Mouse (Mus musculus) heart, embryonic 15.5 days (tissue): ENCODE data around the gene Gpr161. TPM values are rescaled to one million over a fixed set of nuclear protein-coding genes. Genes with fewer than 3 reads are reported as not detected.

Experiments used
- ATAC-seq: fragments of 200-750 bp; cut with Nextera tagmentation; replicated peaks from 2 replicates; pipeline ENCODE4 v1.8.0; 2017; ENCODE audit warnings: low read depth, moderate TSS enrichment; ENCODE audit not compliant: insufficient number of reproducible peaks, insufficient read depth, low FRiP score
- H3K27ac ChIP-seq: fragments of 300-500 bp; sonication (generic); 2 replicates; pipeline ENCODE4 v1.5.1; 2015; ENCODE audit warnings: mild to moderate bottlenecking, inconsistent platforms
- H3K27me3 ChIP-seq: fragments of 300-500 bp; sonication (generic); 2 replicates; pipeline ENCODE4 v1.6.1; 2015; ENCODE audit warnings: inconsistent platforms
- H3K36me3 ChIP-seq: fragments of 300-500 bp; sonication (generic); 2 replicates; pipeline ENCODE4 v1.6.1; 2015; ENCODE audit warnings: mild to moderate bottlenecking, inconsistent platforms
- H3K4me1 ChIP-seq: fragments of 300-500 bp; sonication (generic); replicated peaks from 2 replicates; pipeline ENCODE4 v1.6.1; 2015; ENCODE audit warnings: inconsistent platforms
- H3K4me2 ChIP-seq: fragments of 300-500 bp; sonication (generic); 2 replicates; pipeline ENCODE4 v1.6.1; 2015; ENCODE audit warnings: inconsistent platforms, mild to moderate bottlenecking, moderate library complexity
- H3K4me3 ChIP-seq: fragments of 300-500 bp; sonication (generic); 2 replicates; pipeline ENCODE4 v1.5.1; 2015; ENCODE audit warnings: mild to moderate bottlenecking, inconsistent platforms
- H3K9ac ChIP-seq: fragments of 300-500 bp; sonication (generic); 2 replicates; pipeline ENCODE4 v1.6.1; 2015; ENCODE audit warnings: mild to moderate bottlenecking, inconsistent platforms
- H3K9me3 ChIP-seq: fragments of 300-500 bp; sonication (generic); replicated peaks from 2 replicates; pipeline ENCODE4 v1.6.1; 2016; ENCODE audit warnings: inconsistent platforms
- WGBS: fragments of 180-500 bp; shearing (Covaris S2); methylation state at CpG from one replicate; pipeline ENCODE4 v1.1.7; 2015; ENCODE audit warnings: mixed read lengths; 5-methylcytosine and 5-hydroxymethylcytosine counted together
- polyA plus RNA-seq: library from polyadenylated mRNA; unstranded; fragments of >200 nt; fragmentation: Nextera tagmentation; extraction: Ambion mirVana; gene quantifications from 2 replicates; pipeline ENCODE4 v1.2.1, GENCODE M21; 2015

Gpr161 gene
- polyA plus RNA-seq, 1 experiment from 2014 or later, result 0.47 TPM

DNA sequence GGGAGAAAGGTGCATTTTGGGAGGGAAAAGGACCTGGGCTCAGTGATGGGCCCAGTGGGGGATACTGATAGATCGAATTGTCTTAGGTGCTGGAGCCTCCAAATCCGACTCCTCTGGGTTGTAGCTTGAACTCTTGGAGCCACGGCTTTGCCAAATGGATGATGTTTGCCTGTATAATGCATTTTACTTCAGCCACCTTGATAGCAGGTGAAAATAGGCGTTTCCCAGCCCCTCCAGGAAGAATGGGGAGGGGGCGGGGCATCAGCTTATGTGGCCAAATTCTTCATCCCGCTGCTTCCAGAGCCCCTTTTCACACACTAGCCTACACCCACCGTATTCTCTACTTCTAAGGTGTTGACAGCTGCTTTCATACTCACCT, 12.6 kb upstream of the Gpr161 start:
- ATAC-seq, result no peak
- H3K9ac ChIP-seq, result peak overlapping the region; percentile 71; the same call in 1 of the 2 replicates
- H3K27me3 ChIP-seq, result no peaks in the 10 kb centered on the region
- H3K4me3 ChIP-seq, result peak overlapping the region; percentile 60
- H3K27ac ChIP-seq, result no peak overlapping the region
- H3K4me2 ChIP-seq, result peak overlapping the region; percentile 92
- no peaks in the 10 kb centered on the region for H3K36me3 ChIP-seq
- no peaks in the 10 kb centered on the region for H3K9me3 ChIP-seq
- peaks cover 13% of the 10 kb centered on the region for H3K4me1 ChIP-seq
- 25% methylated on average over 7 of the region's 7 CpGs for WGBS

DNA sequence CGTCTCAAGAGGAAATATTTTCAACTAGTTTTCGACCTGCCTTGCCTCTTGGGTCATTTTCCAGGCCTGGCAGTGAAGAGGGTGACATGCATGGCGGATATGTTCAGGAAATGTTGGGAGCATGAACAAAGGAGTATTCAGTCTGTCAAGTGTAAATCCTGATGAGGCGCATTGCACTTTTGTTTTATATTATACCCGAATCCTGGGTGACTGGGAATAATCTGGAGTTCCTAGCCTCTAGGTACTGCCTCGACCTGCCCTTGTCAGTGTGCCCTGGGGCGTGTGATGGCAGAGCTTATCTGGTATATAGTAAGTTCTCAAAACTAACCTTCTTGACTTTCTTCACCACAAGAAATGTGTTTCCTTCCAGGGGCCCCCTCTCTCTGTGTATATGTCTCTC, 11.5 kb upstream of the Gpr161 start:
- WGBS, result 75% methylated on average over 7 of the region's 7 CpGs
- no peak overlapping the region for H3K27ac ChIP-seq
- no peak for ATAC-seq
- H3K36me3 ChIP-seq, result no peaks in the 10 kb centered on the region
- H3K27me3 ChIP-seq, result no peaks in the 10 kb centered on the region
- peaks cover 13% of the 10 kb centered on the region for H3K4me1 ChIP-seq
- no peak overlapping the region for H3K4me2 ChIP-seq
- no peak overlapping the region for H3K9ac ChIP-seq
- no peaks in the 10 kb centered on the region for H3K9me3 ChIP-seq
- no peak overlapping the region for H3K4me3 ChIP-seq

DNA sequence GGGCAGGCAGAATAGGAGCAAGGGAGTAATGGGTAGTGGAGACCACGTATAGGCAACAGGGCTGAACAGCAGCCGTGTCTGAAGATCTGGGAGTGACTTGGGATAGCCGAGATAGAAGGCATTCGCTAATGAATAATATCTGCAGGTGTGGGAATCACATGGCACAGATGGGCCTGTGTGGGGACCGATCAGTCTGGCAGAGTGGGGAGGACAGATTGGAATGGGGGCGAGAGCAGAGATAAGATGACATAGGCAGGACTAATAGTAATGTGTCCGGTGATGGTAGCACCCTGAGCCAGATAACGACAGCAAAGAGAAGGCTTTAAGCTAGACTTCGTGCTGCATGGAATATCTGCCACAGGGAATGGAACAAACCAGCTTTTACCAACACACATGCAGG, 7.4 kb upstream of the Gpr161 start:
- Histone ChIP-seq H3K4me3 (no peak overlapping the region), H3K9me3 (no peaks in the 10 kb centered on the region), H3K27me3 (no peaks in the 10 kb centered on the region), H3K27ac (no peak overlapping the region), H3K4me1 (peaks cover 3% of the 10 kb centered on the region), H3K4me2 (no peak overlapping the region), H3K36me3 (no peaks in the 10 kb centered on the region), H3K9ac (no peak overlapping the region)
- 76% methylated on average over 9 of the region's 9 CpGs for whole genome bisulfite sequencing
- no peak for ATAC-seq

DNA sequence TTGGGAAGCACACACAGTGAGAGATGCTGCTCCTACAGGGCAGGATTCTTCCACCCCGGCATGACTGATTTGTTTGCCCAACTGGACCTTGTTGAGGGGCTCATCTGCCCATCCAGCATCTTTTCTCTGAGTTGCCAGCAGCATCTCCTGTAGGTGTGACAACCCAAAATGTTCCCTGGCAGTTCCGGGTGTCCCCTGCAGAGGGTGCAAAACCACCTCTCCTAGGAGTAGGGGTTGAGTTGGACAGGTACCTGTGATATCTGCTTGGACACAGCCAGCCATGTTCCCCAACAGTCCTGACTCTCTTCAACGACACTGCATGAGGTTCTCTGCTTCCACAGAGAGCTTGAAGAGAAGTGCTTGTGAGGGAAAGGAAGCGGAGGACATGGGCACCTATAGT, 5.8 kb upstream of the Gpr161 start:
- no peak for ATAC-seq
- no peaks in the 10 kb centered on the region for H3K9me3 ChIP-seq
- no peak overlapping the region for H3K4me2 ChIP-seq
- 85% methylated on average over 4 of the region's 4 CpGs for WGBS
- no peaks in the 10 kb centered on the region for H3K27me3 ChIP-seq
- no peaks in the 10 kb centered on the region for H3K36me3 ChIP-seq
- no peak overlapping the region for H3K9ac ChIP-seq
- H3K4me1 ChIP-seq, result no peaks in the 10 kb centered on the region
- no peak overlapping the region for H3K4me3 ChIP-seq
- H3K27ac ChIP-seq, result no peak overlapping the region

DNA sequence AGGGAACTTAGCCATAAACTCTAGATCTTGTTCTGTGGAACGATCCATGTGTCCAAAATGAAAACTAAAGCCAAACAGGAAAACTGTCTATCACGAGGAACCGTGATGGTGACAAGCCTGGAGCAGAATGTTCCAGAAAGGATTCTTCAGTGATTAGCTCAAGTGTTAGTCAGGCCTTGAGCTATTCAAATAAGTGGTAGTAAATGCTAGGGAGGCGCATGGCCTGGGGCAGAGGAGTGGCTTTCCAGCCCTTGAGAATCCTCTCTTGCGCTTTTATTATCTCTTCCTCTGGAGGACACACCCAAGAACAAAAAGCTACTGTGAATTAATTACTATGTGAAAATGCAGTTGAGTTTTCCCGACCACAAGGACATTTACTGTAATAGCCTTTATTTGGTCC, 4.0 kb upstream of the Gpr161 start:
- H3K27ac ChIP-seq, result no peak overlapping the region
- H3K4me3 ChIP-seq, result no peak overlapping the region
- no peaks in the 10 kb centered on the region for H3K9me3 ChIP-seq
- H3K36me3 ChIP-seq, result no peaks in the 10 kb centered on the region
- WGBS, result 74% methylated on average over 6 of the region's 6 CpGs
- no peaks in the 10 kb centered on the region for H3K27me3 ChIP-seq
- ATAC-seq, result no peak
- H3K9ac ChIP-seq, result no peak overlapping the region
- H3K4me2 ChIP-seq, result no peak overlapping the region
- no peaks in the 10 kb centered on the region for H3K4me1 ChIP-seq

DNA sequence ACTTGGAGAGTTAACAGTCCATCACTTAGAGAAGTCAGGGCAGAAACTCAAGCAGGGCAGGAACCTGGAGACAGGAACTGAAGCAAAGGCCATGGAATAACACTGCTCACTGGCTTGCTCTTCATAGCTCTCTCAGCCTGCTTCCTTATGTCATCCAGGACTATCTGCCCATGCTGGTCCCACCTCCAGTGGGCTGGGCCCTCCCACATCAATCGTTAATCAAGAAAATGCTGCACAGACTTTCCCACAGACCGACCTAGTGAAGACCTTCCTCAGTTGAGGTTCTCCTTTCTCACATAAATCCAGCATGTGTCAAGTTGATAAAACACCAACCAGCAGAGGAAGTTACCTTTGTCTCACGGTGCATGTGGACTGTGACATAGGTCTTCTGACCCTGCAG, 5.5 kb downstream of the Gpr161 start:
- H3K9ac ChIP-seq, result no peak overlapping the region
- H3K9me3 ChIP-seq, result no peaks in the 10 kb centered on the region
- H3K4me2 ChIP-seq, result no peak overlapping the region
- peaks cover 11% of the 10 kb centered on the region for H3K4me1 ChIP-seq
- ATAC-seq, result no peak
- H3K27me3 ChIP-seq, result no peaks in the 10 kb centered on the region
- H3K36me3 ChIP-seq, result no peaks in the 10 kb centered on the region
- no peak overlapping the region for H3K4me3 ChIP-seq
- WGBS, result 72% methylated on average over 3 of the region's 3 CpGs
- H3K27ac ChIP-seq, result no peak overlapping the region

DNA sequence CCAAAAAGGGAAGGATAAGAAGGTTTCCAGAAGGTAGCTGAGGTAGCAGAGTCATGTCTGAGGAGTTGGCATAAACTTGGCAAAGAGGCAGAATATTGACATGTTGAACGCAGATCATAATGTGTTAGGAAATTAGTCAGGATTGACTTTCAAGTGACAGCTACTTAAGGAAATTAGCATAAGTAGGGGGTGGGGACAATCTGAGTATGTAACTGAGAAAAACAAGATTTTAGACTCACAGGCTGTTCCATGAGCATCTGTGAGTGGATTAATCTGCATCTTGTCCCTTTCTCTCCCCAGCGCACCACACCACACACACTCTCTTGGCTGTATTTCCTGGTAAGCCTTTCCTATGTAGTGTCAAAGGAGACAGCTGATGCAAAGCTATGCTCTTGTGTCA, 6.0 kb downstream of the Gpr161 start:
- Histone ChIP-seq H3K27me3 (no peaks in the 10 kb centered on the region), H3K27ac (no peak overlapping the region), H3K36me3 (no peaks in the 10 kb centered on the region), H3K4me1 (peaks cover 11% of the 10 kb centered on the region), H3K4me2 (no peak overlapping the region), H3K4me3 (no peak overlapping the region), H3K9ac (no peak overlapping the region), H3K9me3 (no peaks in the 10 kb centered on the region)
- 91% methylated on average over 2 of the region's 2 CpGs for WGBS
- no peak for ATAC-seq

DNA sequence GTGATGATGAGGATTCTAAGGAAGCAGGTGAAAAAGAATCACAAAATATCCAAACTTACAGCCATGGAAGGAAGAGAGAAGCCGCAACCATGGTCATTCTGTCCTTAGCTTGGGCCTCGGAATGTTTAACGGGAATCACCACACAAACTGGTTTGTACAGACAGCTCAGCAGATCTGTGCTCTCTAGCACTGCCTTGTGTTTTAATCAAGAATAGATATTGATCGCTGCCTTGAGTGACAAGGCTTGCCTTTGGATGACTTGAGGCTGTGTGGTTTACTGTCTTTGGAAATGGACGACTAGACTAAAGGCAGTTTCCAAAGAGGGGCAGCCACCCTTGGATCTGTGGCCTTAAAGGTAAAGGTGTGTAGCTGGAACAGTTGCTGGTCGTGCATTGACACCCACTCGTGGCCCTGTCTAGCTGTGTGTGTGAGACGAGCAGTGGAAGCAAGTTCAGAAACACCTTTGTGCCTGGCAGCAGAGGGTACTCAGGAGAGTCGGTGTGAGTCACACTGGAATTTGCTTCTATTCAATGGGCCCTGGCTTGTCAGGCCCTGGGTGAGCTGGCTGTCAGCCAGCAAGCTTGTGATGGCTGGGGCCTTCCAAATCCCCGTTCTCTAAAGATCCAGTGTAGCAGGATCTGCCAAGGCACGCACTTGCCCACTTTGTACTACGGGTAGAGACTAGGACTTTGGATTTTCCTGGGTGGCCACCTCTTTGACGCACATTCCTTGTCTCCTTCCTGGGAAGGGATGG, 7.0 kb downstream of the Gpr161 start:
- H3K27me3 ChIP-seq, result no peaks in the 10 kb centered on the region
- H3K4me1 ChIP-seq, result peaks cover 11% of the 10 kb centered on the region
- no peaks in the 10 kb centered on the region for H3K36me3 ChIP-seq
- peak overlapping the region; percentile 58 for H3K27ac ChIP-seq
- 0 out of 2 replicates have a peak overlapping the region, but pooled peaks have one; percentile 1 for H3K4me2 ChIP-seq
- 52% methylated on average over 13 of the region's 13 CpGs for WGBS
- ATAC-seq, result peak; percentile 80
- no peaks in the 10 kb centered on the region for H3K9me3 ChIP-seq
- no peak overlapping the region for H3K4me3 ChIP-seq
- H3K9ac ChIP-seq, result no peak overlapping the region

DNA sequence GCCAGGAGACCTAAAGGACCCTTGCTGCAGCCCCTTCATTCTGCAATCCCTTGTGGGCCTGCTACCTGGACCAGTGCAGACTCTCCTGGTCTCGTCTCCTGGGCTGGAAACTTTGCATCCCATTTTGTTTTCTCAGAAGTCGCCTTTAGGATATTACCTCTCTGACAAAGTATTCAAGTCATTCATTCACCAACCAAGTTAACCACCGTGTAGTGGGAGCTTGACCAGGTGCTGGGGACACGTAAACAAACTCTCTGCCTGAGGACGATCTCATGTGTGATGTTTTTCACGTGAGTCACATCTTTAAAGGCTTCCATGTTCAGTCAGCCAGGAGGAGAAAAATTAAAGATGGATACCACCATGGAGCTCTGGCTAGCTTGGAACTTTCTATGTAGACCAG, 7.6 kb downstream of the Gpr161 start:
- Histone ChIP-seq H3K27me3 (no peaks in the 10 kb centered on the region), H3K4me3 (no peak overlapping the region), H3K4me1 (peaks cover 11% of the 10 kb centered on the region), H3K9ac (no peak overlapping the region), H3K36me3 (no peaks in the 10 kb centered on the region), H3K9me3 (no peaks in the 10 kb centered on the region), H3K4me2 (0 out of 2 replicates have a peak overlapping the region, but pooled peaks have one; percentile 1), H3K27ac (peak overlapping the region; percentile 58)
- 77% methylated on average over 6 of the region's 6 CpGs for WGBS
- no peak for ATAC-seq

DNA sequence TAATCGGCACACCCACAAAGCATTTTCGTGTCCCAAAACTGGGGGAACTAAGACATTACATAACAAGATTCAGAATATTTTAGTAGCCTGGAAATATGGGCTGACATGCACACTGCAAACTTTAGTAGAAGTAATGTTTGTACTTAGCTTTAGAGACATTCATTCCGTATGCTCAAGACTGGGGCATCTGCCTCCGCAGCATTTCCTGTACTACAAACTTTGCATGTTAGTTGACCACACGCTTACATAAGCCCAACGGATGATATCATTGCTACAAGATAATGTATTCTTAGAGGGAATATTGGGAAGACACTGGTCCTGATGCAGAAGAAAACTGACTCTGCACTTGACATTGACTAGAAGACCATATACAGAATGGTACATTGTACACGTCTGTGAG, 8.8 kb downstream of the Gpr161 start:
- Histone ChIP-seq H3K27me3 (no peaks in the 10 kb centered on the region), H3K36me3 (no peaks in the 10 kb centered on the region), H3K9me3 (no peaks in the 10 kb centered on the region), H3K27ac (no peak overlapping the region), H3K4me2 (no peak overlapping the region), H3K4me3 (no peak overlapping the region), H3K4me1 (peaks cover 11% of the 10 kb centered on the region), H3K9ac (no peak overlapping the region)
- WGBS, result 85% methylated on average over 7 of the region's 7 CpGs
- no peak for ATAC-seq

DNA sequence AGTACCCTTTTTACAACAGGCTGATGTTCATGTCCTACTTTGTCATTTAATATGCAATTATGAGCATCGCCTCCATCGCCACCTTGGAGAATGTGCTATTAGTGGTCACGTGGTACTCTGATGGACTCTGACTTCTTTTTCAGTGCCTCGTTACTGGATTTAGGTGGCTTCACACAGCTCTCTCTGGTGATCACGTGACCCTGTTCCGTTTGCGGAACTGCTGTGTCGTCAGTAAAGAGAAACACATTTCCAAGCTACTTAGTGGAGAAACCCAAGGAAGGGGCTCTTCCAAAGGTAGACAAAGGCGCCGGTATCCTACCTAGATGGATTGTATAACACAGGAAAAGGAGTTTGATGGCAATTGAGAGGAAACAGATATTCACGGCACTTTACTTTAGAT, 12.6 kb downstream of the Gpr161 start:
- ATAC-seq, result no peak
- Histone ChIP-seq H3K4me3 (no peak overlapping the region), H3K4me1 (no peaks in the 10 kb centered on the region; the same call in 1 of the 2 replicates), H3K36me3 (no peaks in the 10 kb centered on the region), H3K9ac (no peak overlapping the region), H3K27ac (no peak overlapping the region), H3K4me2 (no peak overlapping the region), H3K27me3 (no peaks in the 10 kb centered on the region), H3K9me3 (no peaks in the 10 kb centered on the region)
- WGBS, result 83% methylated on average over 11 of the region's 11 CpGs

DNA sequence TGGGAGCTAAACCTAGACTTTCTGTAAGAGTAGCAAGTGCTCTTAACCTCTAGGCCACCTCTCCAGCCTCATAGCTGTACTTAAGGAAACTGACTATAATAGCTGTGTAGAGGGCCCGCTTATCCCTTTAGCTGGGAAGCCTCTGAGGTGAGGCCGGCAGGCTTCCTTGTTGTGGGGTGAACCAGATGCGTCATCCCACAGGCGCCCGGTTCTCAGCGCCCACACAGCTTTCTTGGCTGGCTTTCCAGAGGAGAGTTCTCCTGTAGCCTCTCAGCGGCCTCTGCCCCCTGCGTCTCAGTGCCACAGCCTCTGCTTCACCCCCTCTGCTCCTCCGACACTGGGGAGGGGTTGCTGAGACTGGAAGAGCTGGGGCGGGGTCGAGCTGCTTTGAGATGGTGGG, 20.8 kb downstream of the Gpr161 start:
- Histone ChIP-seq H3K27me3 (no peaks in the 10 kb centered on the region), H3K9ac (no peak overlapping the region), H3K9me3 (no peaks in the 10 kb centered on the region), H3K4me2 (no peak overlapping the region), H3K36me3 (no peaks in the 10 kb centered on the region), H3K27ac (no peak overlapping the region), H3K4me1 (peaks cover 11% of the 10 kb centered on the region), H3K4me3 (no peak overlapping the region)
- 36% methylated on average over 11 of the region's 11 CpGs for WGBS
- no peak for ATAC-seq
